Mouse (Mus musculus) adrenal gland, postnatal 36 days (tissue): ENCODE results near the gene Tpx2. TPM values are rescaled to one million over a fixed set of nuclear protein-coding genes. Genes with fewer than 3 reads are reported as not detected.

ENCODE experiments used
- DNase-seq, 2 experiments: peaks; one replicate each; pipeline ENCODE4 v3.0.0; 2021; ENCODE audit warnings: mixed read lengths in 1 of 2
- long read RNA-seq, 2 experiments: library from polyadenylated mRNA; stranded (forward); transcript quantifications; one replicate each; pipeline ENCODE4 v2.0.0; 2021; ENCODE audit warnings: borderline sequencing depth in 2 of 2
- total RNA-seq, 2 experiments: library from RNA; stranded (reverse); gene quantifications; 2 replicates each; pipeline ENCODE4 v1.2.3; 2021

Tpx2 gene
- 1 to 10 TPM; 5.1 to 6.2 TPM for total RNA-seq
- long read RNA-seq, experiment 1, partial matches to known transcripts: 1 of 3 reads
- long read RNA-seq, experiment 1, other reads (novel, unspliced or antisense): 1 of 3 reads
- long read RNA-seq, experiment 2, partial matches to known transcripts: 1 of 3 reads
- long read RNA-seq, experiment 2, other reads (novel, unspliced or antisense): 1 of 3 reads

GRCm38 (mm10) chr2:152847815-152848302 is at the start of gene Tpx2:
Tpx2 (plus strand) TSS chr2:152847964.
- DNase-seq: peak; percentile 96 to 97

- DNase-seq: no peak
Measured at GRCm38 (mm10) chr2:152799954-152800761, 47.6 kb upstream of the Tpx2 start.

- no peak for DNase-seq
Measured at GRCm38 (mm10) chr2:152800762-152801113, 47.0 kb upstream of the Tpx2 start.

GRCm38 (mm10) chr2:152802303-152802702 is 45.5 kb upstream of the Tpx2 start:
- DNase-seq: no peak

GRCm38 (mm10) chr2:152803081-152803480 is 44.7 kb upstream of the Tpx2 start:
- no peak for DNase-seq

GRCm38 (mm10) chr2:152804408-152805110 is 43.2 kb upstream of the Tpx2 start:
- no peak for DNase-seq

GRCm38 (mm10) chr2:152805111-152805490 is 42.7 kb upstream of the Tpx2 start:
- no peak for DNase-seq

- peak; percentile 49 to 70 for DNase-seq
Measured at GRCm38 (mm10) chr2:152806037-152806436, 41.7 kb upstream of the Tpx2 start.

GRCm38 (mm10) chr2:152808178-152808577 is 39.6 kb upstream of the Tpx2 start:
- no peak for DNase-seq

GRCm38 (mm10) chr2:152810158-152810941 is 37.4 kb upstream of the Tpx2 start:
- no peak for DNase-seq

GRCm38 (mm10) chr2:152811336-152812165 is 36.2 kb upstream of the Tpx2 start:
- no peak for DNase-seq

- no peak for DNase-seq
Measured at GRCm38 (mm10) chr2:152813232-152813631, 34.5 kb upstream of the Tpx2 start.

GRCm38 (mm10) chr2:152814213-152814874 is 33.4 kb upstream of the Tpx2 start:
- peak; percentile 29 to 42 for DNase-seq

GRCm38 (mm10) chr2:152815879-152816656 is 31.7 kb upstream of the Tpx2 start:
- no peak for DNase-seq

- no peak for DNase-seq
Measured at GRCm38 (mm10) chr2:152816657-152817348, 31.0 kb upstream of the Tpx2 start.

- peak in 1 of 2 experiments; percentile 42 for DNase-seq
Measured at GRCm38 (mm10) chr2:152817596-152818291, 30.0 kb upstream of the Tpx2 start.

- no peak for DNase-seq
Measured at GRCm38 (mm10) chr2:152818679-152819078, 29.1 kb upstream of the Tpx2 start.

- no peak for DNase-seq
Measured at GRCm38 (mm10) chr2:152819097-152819624, 28.6 kb upstream of the Tpx2 start.
